Mouse (Mus musculus) right cerebral cortex, postnatal 4 days (tissue): ENCODE data around the gene Cym.

Experiments used
- DNase-seq: peaks from one replicate; pipeline ENCODE4 v3.0.0-alpha.2; 2022

Cym gene

GRCm38 (mm10) chr3:107218572-107218971, 3.0 kb downstream of the Cym start:
- DNase-seq, result no peak

- DNase-seq, result no peak
Measured at GRCm38 (mm10) chr3:107217101-107217480, 4.4 kb downstream of the Cym start.

DNA sequence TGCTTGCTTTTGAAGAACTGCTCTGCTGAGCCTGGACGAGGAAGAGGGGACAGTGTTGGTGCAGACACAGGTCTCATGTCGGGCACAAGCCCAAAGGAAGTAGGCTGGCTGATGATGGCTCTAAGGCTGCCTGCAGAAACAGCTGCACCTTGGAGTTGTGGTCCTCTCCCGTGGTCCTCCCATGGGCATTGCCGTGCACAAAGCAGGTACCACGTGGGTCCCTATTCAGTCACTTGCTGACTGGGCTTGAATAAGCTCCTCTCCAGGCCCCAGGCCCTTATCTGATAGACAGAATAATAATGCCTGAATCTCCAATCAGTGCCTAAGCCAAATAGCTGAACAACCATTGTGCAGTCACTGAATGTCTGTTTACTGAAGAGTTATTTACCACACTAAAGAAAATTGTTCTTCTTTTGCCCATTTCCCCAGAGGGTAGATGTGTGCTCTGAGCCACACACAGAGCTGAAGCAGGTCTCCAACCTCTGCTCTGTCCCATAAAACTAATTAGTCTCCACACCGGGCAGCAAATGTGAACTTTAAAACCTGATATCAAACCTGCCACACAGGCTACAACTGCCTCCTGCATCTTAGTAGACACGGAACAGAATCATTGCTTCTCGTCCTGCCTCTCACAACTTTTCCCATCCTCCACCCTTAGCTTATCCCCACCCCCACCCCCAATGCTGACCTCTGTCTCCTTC, 5.0 kb downstream of the Cym start:
- no peak for DNase-seq

DNA sequence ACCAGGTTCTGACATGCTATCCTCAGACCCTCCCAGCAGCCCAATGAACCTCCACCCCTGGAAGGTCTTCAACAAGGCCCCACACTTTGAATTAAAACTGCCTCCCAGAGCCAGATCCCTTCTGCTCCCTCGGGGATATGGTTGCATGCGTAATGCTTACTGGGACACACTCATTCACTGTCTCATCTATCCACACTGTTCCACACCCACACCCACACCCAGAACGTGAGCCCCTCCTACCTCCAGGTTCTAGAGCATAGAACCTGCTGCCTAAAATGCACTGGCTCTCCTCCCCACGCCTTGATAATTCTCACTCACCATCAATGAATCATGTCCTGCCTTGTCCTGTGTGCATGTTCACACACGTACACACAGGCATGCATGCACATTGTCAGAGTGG, 6.9 kb downstream of the Cym start:
- no peak for DNase-seq

DNA sequence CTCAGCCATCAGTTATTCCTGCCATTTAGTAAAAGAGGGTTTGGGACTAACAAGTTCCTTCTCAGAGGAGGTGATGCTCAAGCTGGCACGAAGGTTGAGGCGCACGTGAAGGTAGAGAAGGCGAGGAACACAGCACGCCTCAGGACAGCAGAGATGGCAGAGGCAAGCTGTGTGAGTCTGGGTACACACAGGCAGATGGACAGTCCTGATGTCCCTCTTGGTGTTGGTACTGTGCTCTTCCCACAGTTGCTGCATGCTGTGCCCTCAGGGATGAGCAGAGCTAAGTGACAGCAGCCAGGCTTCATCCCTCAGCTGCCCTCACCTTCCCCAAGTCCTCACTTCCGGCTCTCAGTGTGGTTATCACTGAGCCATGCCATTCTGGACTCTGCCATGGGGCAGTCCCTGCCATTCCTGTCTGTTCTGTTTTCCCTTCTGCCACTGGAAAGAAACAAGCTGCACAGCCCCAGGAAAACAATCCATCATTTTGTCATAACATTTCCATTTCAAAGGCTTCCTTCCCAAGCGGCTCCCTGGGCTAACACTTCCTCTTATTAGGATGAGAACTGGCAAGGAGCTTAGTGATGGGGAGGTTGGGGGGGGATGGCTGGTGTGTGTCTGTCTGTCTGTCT, 13.8 kb downstream of the Cym start:
- no peak for DNase-seq

- DNase-seq, result no peak
Measured at GRCm38 (mm10) chr3:107206490-107207150, 14.9 kb downstream of the Cym start.

GRCm38 (mm10) chr3:107205994-107206393, 15.5 kb downstream of the Cym start:
- DNase-seq, result peak; percentile 78

DNA sequence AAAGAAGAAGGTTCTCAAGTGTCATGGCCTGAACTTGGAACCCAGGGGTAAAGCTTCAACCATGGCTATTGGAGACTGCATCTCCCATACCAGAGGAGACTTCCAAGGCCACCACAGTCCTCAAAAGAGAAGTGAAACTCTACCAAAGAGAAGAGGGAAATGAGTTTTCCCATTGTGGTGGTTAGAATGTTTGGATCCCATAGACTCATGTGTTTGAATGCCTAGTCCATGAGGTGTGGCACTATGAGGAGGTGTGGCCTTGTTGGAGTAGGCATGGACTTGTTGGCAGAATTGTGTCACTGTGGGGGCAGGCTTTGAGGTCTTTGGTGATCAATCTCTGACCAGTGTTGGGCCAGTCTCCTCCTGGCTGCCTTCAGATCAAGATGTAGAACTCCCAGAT, 16.4 kb downstream of the Cym start:
- no peak for DNase-seq

DNA sequence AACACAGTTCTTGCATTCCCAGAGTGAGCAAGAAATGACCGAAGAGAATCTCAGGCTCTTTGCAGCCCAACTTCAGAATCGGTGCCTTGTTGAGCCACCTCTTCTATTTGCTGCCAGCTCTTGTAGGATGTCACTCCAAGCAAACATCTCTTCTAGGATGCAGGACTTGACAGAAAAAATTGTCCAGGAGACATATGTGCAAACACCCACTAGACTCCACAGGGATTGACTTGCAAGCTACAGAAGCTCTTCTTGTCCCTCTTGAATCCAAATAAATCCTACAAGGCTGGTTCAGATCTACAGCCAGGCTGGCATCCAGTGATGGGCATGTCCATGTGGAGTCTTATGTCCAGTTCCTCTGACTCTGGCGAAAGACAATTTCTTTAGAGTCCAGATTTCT, 17.1 kb downstream of the Cym start:
- no peak for DNase-seq

- DNase-seq, result no peak
Measured at GRCm38 (mm10) chr3:107201310-107202180, 20.0 kb downstream of the Cym start.

DNA sequence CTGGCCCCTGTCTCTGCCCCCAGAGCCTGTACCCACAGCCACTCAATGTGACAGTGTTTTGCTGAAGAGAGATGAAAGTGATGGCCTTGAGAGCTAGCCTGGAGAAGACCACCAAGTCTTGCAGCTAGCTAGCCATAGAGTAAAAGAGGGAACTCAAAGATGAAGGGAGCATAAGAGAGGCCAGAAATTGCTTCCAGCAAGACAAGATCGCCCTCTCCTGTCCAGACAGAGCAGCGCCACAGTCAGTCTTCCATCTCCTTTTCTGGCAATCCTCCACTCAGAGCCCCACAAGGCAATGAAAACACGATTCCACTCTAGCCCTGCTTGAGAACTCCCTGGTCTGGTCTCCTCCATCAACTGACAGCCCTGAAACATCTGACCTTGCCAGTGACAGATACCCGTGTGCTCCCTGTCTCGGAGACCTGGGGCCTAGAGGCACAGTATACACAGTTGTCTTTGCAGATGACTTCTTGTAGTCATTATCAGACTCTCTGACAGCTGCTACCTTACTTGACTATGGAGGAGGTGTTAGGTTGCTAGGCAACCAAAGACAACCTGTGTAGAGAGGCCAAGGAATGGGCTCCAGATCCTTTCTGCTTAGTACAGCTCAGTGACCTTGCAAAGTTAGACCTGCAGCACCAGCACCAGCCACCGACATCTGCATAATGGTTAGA, 33.2 kb downstream of the Cym start:
- peak; percentile 64 for DNase-seq

DNA sequence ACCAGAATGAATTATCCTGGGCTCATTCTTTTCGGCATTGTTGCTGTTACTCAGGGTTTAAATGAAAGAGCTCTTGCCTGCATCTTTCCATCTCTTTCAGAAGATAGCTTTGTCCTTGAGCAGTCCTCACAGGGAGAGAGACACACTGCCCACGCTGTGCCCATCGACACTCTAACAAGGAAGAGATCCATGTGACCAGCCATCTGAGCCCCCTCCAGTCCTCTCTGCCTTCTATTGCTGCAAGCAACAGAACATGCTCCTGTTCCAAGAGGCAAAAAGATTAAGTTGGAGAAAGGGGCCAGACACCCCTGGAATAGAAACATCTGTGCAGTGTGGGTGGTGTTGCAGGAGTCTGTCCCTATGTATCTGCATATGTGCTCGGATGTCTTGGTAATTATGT, 34.5 kb downstream of the Cym start:
- no peak for DNase-seq

- DNase-seq, result no peak
Measured at GRCm38 (mm10) chr3:107185597-107185996, 35.9 kb downstream of the Cym start.

DNA sequence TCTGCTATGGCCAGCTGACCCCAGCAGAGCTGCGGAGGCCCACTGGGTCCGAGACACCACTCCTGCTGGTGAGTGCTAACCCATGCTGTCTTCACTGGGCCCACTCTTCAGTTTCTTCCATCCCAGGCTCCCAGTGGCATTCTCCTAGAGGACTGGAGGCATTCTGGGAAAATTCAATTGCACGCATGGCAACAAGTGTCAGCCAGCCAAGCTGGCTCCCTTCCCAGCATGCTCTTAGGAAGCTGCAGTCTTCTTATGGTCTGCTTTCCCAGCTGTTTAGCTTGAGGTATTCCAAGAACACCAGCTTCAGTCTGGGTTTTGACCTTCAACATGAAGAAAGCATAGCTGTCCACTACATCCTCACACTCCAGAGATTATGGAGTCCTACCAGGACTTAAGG, 38.4 kb downstream of the Cym start:
- peak; percentile 42 for DNase-seq

- no peak for DNase-seq
Measured at GRCm38 (mm10) chr3:107182756-107183155, 38.8 kb downstream of the Cym start, which contains the start of gene Kcna10. TSS of gene Kcna10 (plus strand) at chr3:107183056.

- DNase-seq, result no peak
Measured at GRCm38 (mm10) chr3:107180860-107181259, 40.7 kb downstream of the Cym start.

GRCm38 (mm10) chr3:107176501-107176900, 45.0 kb downstream of the Cym start:
- DNase-seq, result no peak

GRCm38 (mm10) chr3:107175486-107175885, 46.0 kb downstream of the Cym start:
- DNase-seq, result no peak

- DNase-seq, result no peak
Measured at GRCm38 (mm10) chr3:107172556-107172955, 49.0 kb downstream of the Cym start.

DNA sequence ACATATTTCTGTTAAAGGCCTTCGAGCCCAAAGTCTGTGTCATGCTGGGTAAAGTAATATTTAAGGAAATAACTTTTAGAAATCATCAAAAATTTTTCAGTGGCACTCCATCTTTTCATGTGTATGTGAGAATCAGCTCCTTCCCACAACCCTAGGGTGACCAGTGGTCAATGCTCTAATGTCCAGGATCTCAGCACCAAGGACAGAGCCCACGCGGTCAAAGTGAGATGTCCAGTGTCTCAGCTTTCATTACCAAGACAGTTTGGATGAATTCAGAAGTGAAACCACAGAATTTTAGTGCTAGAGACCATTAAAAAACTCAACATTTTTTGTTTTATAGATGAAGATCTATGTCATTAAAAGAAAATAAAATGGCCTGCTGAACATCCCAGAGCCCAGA, 49.6 kb downstream of the Cym start:
- DNase-seq, result no peak

- DNase-seq, result no peak
Measured at GRCm38 (mm10) chr3:107169552-107169951, 52.0 kb downstream of the Cym start.

- DNase-seq, result no peak
Measured at GRCm38 (mm10) chr3:107162741-107163140, 58.8 kb downstream of the Cym start.
